In genomic region chrX:166621560-166622301, GRCm38 (mm10) we compare ENCODE assay signal across 11 mouse cellular contexts. TPM values are rescaled to one million over a fixed set of nuclear protein-coding genes. Genes with fewer than 3 reads are reported as not detected.
DNase-seq lines count a peak whose midpoint lies in the region; ATAC-seq lines count a peak whose summit lies in the region.
"Had no signal": no experiment of that assay in that cellular context is flagged by ENCODE, and none has a peak within 500 bp of the region (broad histone marks: within the 10 kb centered on the region; RNA-seq: fewer than 3 reads in every experiment).

No protein-coding gene starts in this region.

- no peak overlapping the region for H3K4me2 ChIP-seq in hindbrain, embryonic 11.5 days (replicated peaks; ENCODE audit: low read depth, low read length)
- H3K4me2 ChIP-seq: embryonic facial prominence, embryonic 13.5 days had no signal

- H3K27ac ChIP-seq in hindbrain, embryonic 11.5 days (ENCODE audit: low read depth, low read length) = no peak overlapping the region
- no peak overlapping the region for H3K27ac ChIP-seq in hindbrain, embryonic 10.5 days
- H3K27ac ChIP-seq: embryonic facial prominence, embryonic 13.5 days; stomach, embryonic 15.5 days had no signal

- H3K4me3 ChIP-seq in hindbrain, embryonic 11.5 days (ENCODE audit: low read depth, low read length) = no peak overlapping the region
- no peak overlapping the region for H3K4me3 ChIP-seq in hindbrain, embryonic 10.5 days
- H3K4me3 ChIP-seq: embryonic facial prominence, embryonic 13.5 days; stomach, embryonic 15.5 days had no signal

- ATAC-seq in hindbrain, embryonic 11.5 days (ENCODE audit: low FRiP score) = 0 out of 2 replicates have a peak, but pooled peaks have one; percentile 53
- no peak for ATAC-seq in megakaryocyte-erythroid progenitor cell, adult 5-6 weeks (replicated peaks; ENCODE audit: low FRiP score, low TSS enrichment, poor library complexity, severe bottlenecking)
- ATAC-seq: liver, postnatal 0 days had no signal

- H3K4me1 ChIP-seq in hindbrain, embryonic 11.5 days (replicated peaks; ENCODE audit: control insufficient read depth, insufficient read depth, low read length) = no peaks in the 10 kb centered on the region
- no peaks in the 10 kb centered on the region; the same call in 1 of the 2 replicates for H3K4me1 ChIP-seq in hindbrain, embryonic 10.5 days (replicated peaks)
- H3K4me1 ChIP-seq: stomach, embryonic 15.5 days had no signal

- no peak for DNase-seq in hindbrain, embryonic 11.5 days (ENCODE audit: low spot score)
- no peak for DNase-seq in hindbrain, embryonic 10.5 days (ENCODE audit: low spot score)
- peak; percentile 5 for DNase-seq in lung, postnatal 36 days
- DNase-seq in lung, postnatal 4 days = no peak
- peak; percentile 60 for DNase-seq in brain, adult 2 months (ENCODE audit: low read depth, low spot score)
- peak; percentile 30 for DNase-seq in retina, embryonic 14.5 days (ENCODE audit: low spot score)
- DNase-seq in heart, adult 18-20 months = no peak
- DNase-seq: liver, postnatal 0 days had no signal

- WGBS in hindbrain, embryonic 11.5 days = 76% methylated on average over 9 of the region's 9 CpGs
- 71% methylated on average over 9 of the region's 9 CpGs for WGBS in hindbrain, embryonic 10.5 days

- no peak overlapping the region for H3K9ac ChIP-seq in hindbrain, embryonic 11.5 days (ENCODE audit: low read depth, low read length)
- H3K9ac ChIP-seq: embryonic facial prominence, embryonic 13.5 days; liver, postnatal 0 days; stomach, embryonic 15.5 days had no signal

- H3K27me3 ChIP-seq in hindbrain, embryonic 11.5 days (ENCODE audit: control insufficient read depth, insufficient read depth, low read length) = no peaks in the 10 kb centered on the region
- H3K27me3 ChIP-seq in hindbrain, embryonic 10.5 days (ENCODE audit: insufficient read depth, poor library complexity, severe bottlenecking) = peaks cover 60% of the 10 kb centered on the region
- H3K27me3 ChIP-seq: stomach, embryonic 15.5 days had no signal

- no peaks in the 10 kb centered on the region for H3K36me3 ChIP-seq in hindbrain, embryonic 11.5 days (ENCODE audit: control insufficient read depth, insufficient read depth, low read length)
- no peaks in the 10 kb centered on the region for H3K36me3 ChIP-seq in hindbrain, embryonic 10.5 days
- H3K36me3 ChIP-seq: embryonic facial prominence, embryonic 13.5 days; stomach, embryonic 15.5 days had no signal

- H3K9me3 ChIP-seq in hindbrain, embryonic 11.5 days (ENCODE audit: control insufficient read depth, low read length) = no peaks in the 10 kb centered on the region
- no peaks in the 10 kb centered on the region for H3K9me3 ChIP-seq in hindbrain, embryonic 10.5 days
- H3K9me3 ChIP-seq: embryonic facial prominence, embryonic 13.5 days; stomach, embryonic 15.5 days had no signal

RNA-seq across cellular contexts. Expression of gene Egfl6, which starts 36.2 kb away (rescaled TPM):
- polyA plus RNA-seq in hindbrain, embryonic 11.5 days (2014; fragmentation: Nextera tagmentation; extraction: Ambion mirVana) = 10.3 and 13.8 TPM in 2 replicates
- 3.2 and 3.9 TPM in 2 replicates for polyA plus RNA-seq in hindbrain, embryonic 10.5 days (2016; fragmentation: Nextera tagmentation; extraction: Ambion mirVana)
- total RNA-seq in megakaryocyte-erythroid progenitor cell, adult 5-6 weeks (2014; fragmentation: Nextera tagmentation) = not detected in 2 replicates
- total RNA-seq in megakaryocyte-erythroid progenitor cell, adult 5-6 weeks (2017) = not detected in 2 replicates
- total RNA-seq in heart, adult 18-20 months (2021) = under 1 TPM; 0.12 to 0.21 TPM

Comparison
In these comparisons a context has a peak if more than half of its experiments do, and no peak if none do; other contexts are left out.
1. DNase-seq: peak in lung, postnatal 36 days (single experiment), brain, adult 2 months (single experiment) and retina, embryonic 14.5 days (single experiment); none in hindbrain, embryonic 11.5 days (single experiment), hindbrain, embryonic 10.5 days (single experiment), lung, postnatal 4 days (0 of 2) and heart, adult 18-20 months (0 of 2).